Mouse (Mus musculus) neutrophil, adult 5-6 weeks (primary cell): ENCODE results near the gene Cul3. TPM values are rescaled to one million over a fixed set of nuclear protein-coding genes. Genes with fewer than 3 reads are reported as not detected.

ENCODE experiments used
- total RNA-seq: library from RNA; stranded (forward); fragments of 200-1000 nt; gene quantifications from 2 replicates; pipeline ENCODE4 v1.2.3, GENCODE M21; 2017

Cul3 gene
- total RNA-seq, 1 experiment from 2014 or later = 434 TPM

Other genes with a start within 250 kb of the Cul3 start
- gene Fam124b, start 122.0 kb downstream of the Cul3 start, total RNA-seq = 0.25 and 0.35 TPM in 2 replicates
- gene Gm45261, start 121.0 kb upstream of the Cul3 start, total RNA-seq = not detected in 2 replicates